Mouse (Mus musculus) forebrain, embryonic 11.5 days (tissue): Measurements from ENCODE around the gene Chrnb1. TPM values are rescaled to one million over a fixed set of nuclear protein-coding genes. Genes with fewer than 3 reads are reported as not detected.

Source experiments
- ATAC-seq: fragments of 200-750 bp; cut with Nextera tagmentation; replicated peaks from 2 replicates; pipeline ENCODE4 v1.8.0; 2017; ENCODE audit warnings: moderate TSS enrichment; ENCODE audit not compliant: low FRiP score
- DNase-seq: peaks from one replicate; pipeline ENCODE4 v3.0.0-alpha.2; 2017; ENCODE audit warnings: low spot score
- H3K27ac ChIP-seq: fragments of 300-500 bp; sonication (generic); 2 replicates; pipeline ENCODE4 v1.5.1; 2014; ENCODE audit warnings: low read depth, low read length
- H3K27me3 ChIP-seq: fragments of 300-500 bp; sonication (generic); 2 replicates; pipeline ENCODE4 v1.6.1; 2014; ENCODE audit warnings: mild to moderate bottlenecking, low read length, mixed read lengths; ENCODE audit not compliant: control insufficient read depth, insufficient read depth
- H3K36me3 ChIP-seq: fragments of 300-500 bp; sonication (generic); 2 replicates; pipeline ENCODE4 v1.6.1; 2014; ENCODE audit warnings: mild to moderate bottlenecking, low read length, moderate library complexity, mixed read lengths; ENCODE audit not compliant: control insufficient read depth, insufficient read depth
- H3K4me1 ChIP-seq: fragments of 300-500 bp; sonication (generic); replicated peaks from 2 replicates; pipeline ENCODE4 v1.6.1; 2014; ENCODE audit warnings: low read length, mixed read lengths; ENCODE audit not compliant: control insufficient read depth, insufficient read depth
- H3K4me2 ChIP-seq: fragments of 300-500 bp; sonication (generic); 2 replicates; pipeline ENCODE4 v1.6.1; 2014; ENCODE audit warnings: low read depth, mild to moderate bottlenecking, low read length, moderate library complexity, mixed read lengths; ENCODE audit not compliant: severe bottlenecking
- H3K4me3 ChIP-seq: fragments of 300-500 bp; sonication (generic); 2 replicates; pipeline ENCODE4 v1.5.1; 2014; ENCODE audit warnings: low read depth, low read length
- H3K9ac ChIP-seq: fragments of 300-500 bp; sonication (generic); 2 replicates; pipeline ENCODE4 v1.6.1; 2014; ENCODE audit warnings: low read length
- H3K9me3 ChIP-seq: fragments of 300-500 bp; sonication (generic); 2 replicates; pipeline ENCODE4 v1.6.1; 2016; ENCODE audit warnings: low read length, mixed read lengths; ENCODE audit not compliant: control insufficient read depth
- WGBS: fragments of 180-500 bp; shearing (Covaris S2); extraction: QIAGEN DNeasy Blood & Tissue Kit; methylation state at CpG from one replicate; pipeline ENCODE4 v1.1.7; 2014; 5-methylcytosine and 5-hydroxymethylcytosine counted together
- polyA plus RNA-seq: library from polyadenylated mRNA; unstranded; fragments of >200 nt; fragmentation: Nextera tagmentation; extraction: Ambion mirVana; gene quantifications from 2 replicates; pipeline ENCODE4 v1.2.1, GENCODE M21; 2014

The Chrnb1 gene
- polyA plus RNA-seq, 1 experiment from 2014 or later: 0.73 TPM

- H3K4me2 ChIP-seq: no peak overlapping the region
- no peak for DNase-seq
- H3K9ac ChIP-seq: no peak overlapping the region
- 79% methylated on average over 10 of the region's 10 CpGs for WGBS
- H3K27me3 ChIP-seq: no peaks in the 10 kb centered on the region
- H3K27ac ChIP-seq: no peak overlapping the region
- H3K4me3 ChIP-seq: no peak overlapping the region
- H3K4me1 ChIP-seq: no peaks in the 10 kb centered on the region
- no peaks in the 10 kb centered on the region for H3K36me3 ChIP-seq
- H3K9me3 ChIP-seq: no peaks in the 10 kb centered on the region
- no peak for ATAC-seq
Measured at GRCm38 (mm10) chr11:69775716-69776115, 20.0 kb downstream of the Chrnb1 start.

GRCm38 (mm10) chr11:69774961-69775360 lies 20.8 kb downstream of the Chrnb1 start:
- H3K36me3 ChIP-seq: no peaks in the 10 kb centered on the region
- no peak overlapping the region for H3K9ac ChIP-seq
- 61% methylated on average over 5 of the region's 5 CpGs for WGBS
- ATAC-seq: no peak
- no peak overlapping the region for H3K27ac ChIP-seq
- no peak overlapping the region for H3K4me3 ChIP-seq
- DNase-seq: no peak
- H3K4me2 ChIP-seq: no peak overlapping the region
- H3K27me3 ChIP-seq: no peaks in the 10 kb centered on the region
- no peaks in the 10 kb centered on the region for H3K9me3 ChIP-seq
- H3K4me1 ChIP-seq: no peaks in the 10 kb centered on the region

GRCm38 (mm10) chr11:69767625-69767909 lies 28.2 kb downstream of the Chrnb1 start:
- no peak for DNase-seq
- no peaks in the 10 kb centered on the region for H3K27me3 ChIP-seq
- no peak overlapping the region for H3K4me3 ChIP-seq
- WGBS: 77% methylated on average over 4 of the region's 4 CpGs
- H3K9ac ChIP-seq: no peak overlapping the region
- no peaks in the 10 kb centered on the region for H3K9me3 ChIP-seq
- H3K36me3 ChIP-seq: no peaks in the 10 kb centered on the region
- ATAC-seq: no peak
- H3K4me1 ChIP-seq: no peaks in the 10 kb centered on the region; the same call in 1 of the 2 replicates
- no peak overlapping the region for H3K4me2 ChIP-seq
- no peak overlapping the region for H3K27ac ChIP-seq

GRCm38 (mm10) chr11:69766872-69767624 lies 28.7 kb downstream of the Chrnb1 start:
- H3K9ac ChIP-seq: no peak overlapping the region
- no peak for DNase-seq
- WGBS: 67% methylated on average over 13 of the region's 13 CpGs

GRCm38 (mm10) chr11:69766126-69766609 lies 29.6 kb downstream of the Chrnb1 start:
- Histone ChIP-seq H3K36me3 (no peaks in the 10 kb centered on the region), H3K4me1 (no peaks in the 10 kb centered on the region; the same call in 1 of the 2 replicates), H3K4me3 (peak overlapping the region; percentile 81), H3K9me3 (no peaks in the 10 kb centered on the region), H3K4me2 (peak overlapping the region; percentile 88), H3K9ac (peak overlapping the region; percentile 86), H3K27me3 (no peaks in the 10 kb centered on the region), H3K27ac (no peak overlapping the region)
- WGBS: under 1% methylated on average over 37 of the region's 37 CpGs
- peak; percentile 80 for ATAC-seq
- DNase-seq: peak; percentile 75

More at GRCm38 (mm10) chr11:69766872-69767624, 28.7 kb downstream of the Chrnb1 start:
- Histone ChIP-seq H3K27ac (no peak overlapping the region), H3K4me3 (no peak overlapping the region), H3K36me3 (no peaks in the 10 kb centered on the region), H3K9me3 (no peaks in the 10 kb centered on the region), H3K27me3 (no peaks in the 10 kb centered on the region), H3K4me2 (no peak overlapping the region), H3K4me1 (no peaks in the 10 kb centered on the region; the same call in 1 of the 2 replicates)
- ATAC-seq: no peak

- peak within 1 kb of the TSS; percentile 86 for H3K9ac ChIP-seq
- H3K4me3 ChIP-seq: peak within 1 kb of the TSS; percentile 81
- DNase-seq: no peak
- no peaks in the 10 kb centered on the region for H3K27me3 ChIP-seq
- peak; percentile 73 for ATAC-seq
- no peaks in the 10 kb centered on the region for H3K9me3 ChIP-seq
- peaks cover 4% of the 10 kb centered on the region for H3K4me1 ChIP-seq
- no peak within 1 kb of the TSS for H3K27ac ChIP-seq
- H3K4me2 ChIP-seq: peak within 1 kb of the TSS; percentile 88
- H3K36me3 ChIP-seq: no peaks in the 10 kb centered on the region
- 19% methylated on average over 52 of the region's 55 CpGs for WGBS
Measured at GRCm38 (mm10) chr11:69765221-69766125, 30.3 kb downstream of the Chrnb1 start, which contains the start of gene Zbtb4. Gene Zbtb4 (plus strand): TSS chr11:69765912.

- 73% methylated on average over 7 of the region's 7 CpGs for WGBS
- DNase-seq: no peak
- peaks cover 12% of the 10 kb centered on the region for H3K4me1 ChIP-seq
Measured at GRCm38 (mm10) chr11:69763551-69763950, 32.2 kb downstream of the Chrnb1 start.

GRCm38 (mm10) chr11:69761868-69762267 lies 33.9 kb downstream of the Chrnb1 start, which contains the start of gene Slc35g3:
Gene Slc35g3 (minus strand): TSS chr11:69761968.
- no peaks in the 10 kb centered on the region for H3K27me3 ChIP-seq
- peaks cover 17% of the 10 kb centered on the region for H3K4me1 ChIP-seq
- H3K4me3 ChIP-seq: no peak within 1 kb of the TSS
- H3K27ac ChIP-seq: no peak within 1 kb of the TSS
- H3K36me3 ChIP-seq: no peaks in the 10 kb centered on the region
- H3K4me2 ChIP-seq: no peak within 1 kb of the TSS
- no peak within 1 kb of the TSS; the same call in 1 of the 2 replicates for H3K9ac ChIP-seq
- no peak for ATAC-seq
- 82% methylated on average over 1 of the region's 1 CpGs for WGBS
- no peaks in the 10 kb centered on the region for H3K9me3 ChIP-seq
- no peak for DNase-seq

More at GRCm38 (mm10) chr11:69763551-69763950, 32.2 kb downstream of the Chrnb1 start:
- Histone ChIP-seq H3K27ac (no peak overlapping the region), H3K36me3 (no peaks in the 10 kb centered on the region), H3K9me3 (no peaks in the 10 kb centered on the region), H3K4me2 (no peak overlapping the region), H3K27me3 (no peaks in the 10 kb centered on the region), H3K9ac (no peak overlapping the region), H3K4me3 (no peak overlapping the region)
- no peak for ATAC-seq
